8 mouse cellular contexts compared by ENCODE assay signal in the genomic region with DNA sequence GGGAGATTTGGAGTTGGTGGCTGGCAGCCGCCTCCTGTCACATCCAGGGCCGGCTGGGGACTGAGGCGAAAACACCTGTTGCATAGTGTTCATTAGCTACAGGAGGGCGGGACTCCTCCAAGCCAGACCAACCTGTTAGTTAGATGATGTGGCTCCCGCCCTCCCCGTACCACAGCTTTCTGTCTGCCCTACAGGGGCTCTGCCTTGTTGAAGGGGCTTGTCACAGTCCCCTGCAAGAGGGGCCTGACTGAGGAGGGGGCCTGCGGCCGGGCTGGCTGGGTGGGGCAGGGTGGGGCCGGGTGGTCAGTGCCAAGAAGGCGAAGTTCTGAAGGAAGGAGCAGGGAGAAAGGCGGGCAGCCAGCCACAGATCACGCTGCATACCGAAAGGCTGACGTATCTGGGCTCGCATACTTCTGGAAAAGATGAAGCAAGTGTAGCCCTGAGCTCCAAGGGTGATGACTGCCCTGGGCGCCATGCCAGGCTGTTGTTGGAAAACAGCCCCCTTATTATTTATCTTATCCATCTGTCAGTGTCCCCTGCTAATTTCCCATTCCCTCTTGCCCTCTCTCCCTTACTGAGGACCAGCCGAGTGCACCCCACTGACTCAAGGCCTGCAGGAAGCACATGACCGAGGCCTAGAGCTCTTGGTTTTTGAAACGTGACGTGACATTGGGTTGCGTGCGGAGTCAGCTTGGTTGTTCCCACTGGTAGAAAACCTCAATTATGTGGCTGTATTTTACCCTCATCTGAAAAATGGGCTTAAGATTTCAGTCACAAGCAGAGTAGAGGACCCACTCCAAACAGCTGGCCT. TPM values are rescaled to one million over a fixed set of nuclear protein-coding genes. Genes with fewer than 3 reads are reported as not detected.
A peak's percentile ranks its signal among the peaks of the same experiment; 100 is the strongest.
DNase-seq lines count a peak whose midpoint lies in the region; ATAC-seq and TF ChIP-seq lines count a peak whose summit lies in the region.
"Had no signal": no experiment of that assay in that cellular context is flagged by ENCODE, and none has a peak within 500 bp of the region (broad histone marks: within the 10 kb centered on the region; RNA-seq: fewer than 3 reads in every experiment).

A gene (minus strand): TSS at position 62 of the 811 bp plus-strand sequence.

- TF ChIP-seq EP300 in heart, postnatal 0 days (IDR thresholded peaks at IDR 0.05; ENCODE audit: low read depth), result peak; percentile 90

- H3K4me1 ChIP-seq in bone marrow macrophage, adult 2 months (ENCODE audit: control insufficient read depth, insufficient read depth, low read length), result peaks cover 55% of the 10 kb centered on the region
- peaks cover 66% of the 10 kb centered on the region for H3K4me1 ChIP-seq in heart, postnatal 0 days (ENCODE audit: control insufficient read depth, insufficient read depth)
- peaks cover 67% of the 10 kb centered on the region for H3K4me1 ChIP-seq in limb, embryonic 15.5 days
- H3K4me1 ChIP-seq in forebrain, embryonic 10.5 days, result peaks cover 30% of the 10 kb centered on the region
- peaks cover 3% of the 10 kb centered on the region; the same call in 1 of the 2 replicates for H3K4me1 ChIP-seq in thymus, adult 2 months (replicated peaks; ENCODE audit: control insufficient read depth, insufficient read depth, low read length)

- H3K4me3 ChIP-seq in bone marrow macrophage, adult 2 months (ENCODE audit: insufficient read depth, low read length), result no peak within 1 kb of the TSS
- no peak within 1 kb of the TSS for H3K4me3 ChIP-seq in heart, postnatal 0 days (ENCODE audit: low read depth, low read length)
- peak within 1 kb of the TSS; percentile 5; the same call in 1 of the 2 replicates for H3K4me3 ChIP-seq in limb, embryonic 15.5 days
- H3K4me3 ChIP-seq in forebrain, embryonic 10.5 days, result no peak within 1 kb of the TSS
- no peak within 1 kb of the TSS for H3K4me3 ChIP-seq in thymus, adult 2 months (ENCODE audit: control insufficient read depth, insufficient read depth, low read length)

- no peaks in the 10 kb centered on the region for H3K9me3 ChIP-seq in heart, postnatal 0 days (replicated peaks; ENCODE audit: control insufficient read depth, low read length)
- H3K9me3 ChIP-seq in limb, embryonic 15.5 days, result no peaks in the 10 kb centered on the region; the same call in 1 of the 2 replicates
- H3K9me3 ChIP-seq in forebrain, embryonic 10.5 days, result no peaks in the 10 kb centered on the region
- H3K9me3 ChIP-seq: megakaryocyte, embryonic 14.5 days had no signal

- no peak for TF ChIP-seq CTCF in bone marrow macrophage, adult 2 months (IDR thresholded peaks at IDR 0.05; ENCODE audit: low read depth, low read length)
- no peak for TF ChIP-seq CTCF in heart, postnatal 0 days (IDR thresholded peaks at IDR 0.05; ENCODE audit: low read depth)
- no peak for TF ChIP-seq CTCF in thymus, adult 2 months (IDR thresholded peaks at IDR 0.05; ENCODE audit: borderline replicate concordance, control insufficient read depth, extremely low read depth, insufficient read depth, low read length, poor library complexity)

- 18% methylated on average over 22 of the region's 22 CpGs for WGBS in heart, postnatal 0 days
- 31% methylated on average over 22 of the region's 22 CpGs for WGBS in limb, embryonic 15.5 days
- 66% methylated on average over 22 of the region's 22 CpGs for WGBS in forebrain, embryonic 10.5 days
- WGBS in thymus, adult 2 months, result 93% methylated on average over 22 of the region's 22 CpGs

- H3K27me3 ChIP-seq in heart, postnatal 0 days (ENCODE audit: control insufficient read depth, insufficient read depth, low read length), result no peaks in the 10 kb centered on the region
- no peaks in the 10 kb centered on the region for H3K27me3 ChIP-seq in limb, embryonic 15.5 days
- H3K27me3 ChIP-seq in forebrain, embryonic 10.5 days (ENCODE audit: poor library complexity, severe bottlenecking), result 0 out of 2 replicates have a peak, but pooled peaks cover 11% of the 10 kb centered on the region
- H3K27me3 ChIP-seq in thymus, adult 2 months (ENCODE audit: control insufficient read depth, insufficient read depth, low read length), result no peaks in the 10 kb centered on the region

- H3K9ac ChIP-seq in heart, postnatal 0 days (replicated peaks; ENCODE audit: low read depth, low read length), result peak within 1 kb of the TSS; percentile 18; the same call in 1 of the 2 replicates
- H3K9ac ChIP-seq in limb, embryonic 15.5 days, result no peak within 1 kb of the TSS

- peak; percentile 86 for ATAC-seq in heart, postnatal 0 days (ENCODE audit: insufficient read depth, low read depth)
- ATAC-seq in limb, embryonic 15.5 days (ENCODE audit: insufficient number of reproducible peaks, low FRiP score, low TSS enrichment, low read depth), result peak; percentile 62

- no peaks in the 10 kb centered on the region for H3K36me3 ChIP-seq in heart, postnatal 0 days (replicated peaks; ENCODE audit: control insufficient read depth, insufficient read depth, low read length)
- H3K36me3 ChIP-seq in limb, embryonic 15.5 days, result no peaks in the 10 kb centered on the region
- no peaks in the 10 kb centered on the region for H3K36me3 ChIP-seq in forebrain, embryonic 10.5 days (replicated peaks)
- no peaks in the 10 kb centered on the region for H3K36me3 ChIP-seq in thymus, adult 2 months (ENCODE audit: control insufficient read depth, insufficient read depth, low read length)

- no peak for TF ChIP-seq POLR2A in bone marrow macrophage, adult 2 months (IDR thresholded peaks at IDR 0.05; ENCODE audit: borderline replicate concordance, low read depth, low read length)
- no peak for TF ChIP-seq POLR2A in thymus, adult 2 months (IDR thresholded peaks at IDR 0.05; ENCODE audit: control insufficient read depth, extremely low read depth, insufficient read depth, low read length, poor library complexity)

- H3K27ac ChIP-seq in bone marrow macrophage, adult 2 months (ENCODE audit: insufficient read depth, low read depth, low read length), result no peak within 1 kb of the TSS
- H3K27ac ChIP-seq in heart, postnatal 0 days (ENCODE audit: low read depth), result peak within 1 kb of the TSS; percentile 86
- peak within 1 kb of the TSS; percentile 83 for H3K27ac ChIP-seq in limb, embryonic 15.5 days
- H3K27ac ChIP-seq in forebrain, embryonic 10.5 days, result no peak within 1 kb of the TSS; the same call in 1 of the 2 replicates
- no peak within 1 kb of the TSS for H3K27ac ChIP-seq in thymus, adult 2 months (ENCODE audit: control insufficient read depth, insufficient read depth, low read length)

- H3K4me2 ChIP-seq in heart, postnatal 0 days (ENCODE audit: low read depth, low read length), result peak within 1 kb of the TSS; percentile 30
- peak within 1 kb of the TSS; percentile 28 for H3K4me2 ChIP-seq in limb, embryonic 15.5 days

- DNase-seq in adipocyte (ENCODE audit: low spot score), result peak; percentile 87
- peak; percentile 96 for DNase-seq in heart, postnatal 0 days (ENCODE audit: low spot score)
- peak; percentile 73 to 84 for DNase-seq in urinary bladder, adult 18-20 months (ENCODE audit: low spot score in 2 of 2)
- DNase-seq in forebrain, embryonic 10.5 days (ENCODE audit: extremely low spot score, low spot score), result no peak
- DNase-seq in thymus, adult 2 months, result no peak

RNA-seq across cellular contexts. Expression of the gene that starts here (rescaled TPM):
- 14.8 and 15.6 TPM in 2 replicates for polyA plus RNA-seq in bone marrow macrophage, adult 2 months (2012; ENCODE audit: insufficient read depth, insufficient read length, missing spikeins)
- total RNA-seq in heart, postnatal 0 days (2014; rRNA removed; ENCODE audit: low replicate concordance), result 5.9 and 12.0 TPM in 2 replicates
- 1.8 and 2.2 TPM in 2 replicates for polyA plus RNA-seq in heart, postnatal 0 days (2015; fragmentation: Nextera tagmentation; extraction: Ambion mirVana)
- 22.6 and 25.3 TPM in 2 replicates for polyA plus RNA-seq in limb, embryonic 15.5 days (2015; fragmentation: Nextera tagmentation; extraction: Ambion mirVana)
- 0.07 TPM in 1 of 2 replicates, not detected in the other for polyA plus RNA-seq in forebrain, embryonic 10.5 days (2016; fragmentation: Nextera tagmentation; extraction: Ambion mirVana)
- polyA plus RNA-seq in thymus, adult 2 months (2012; rRNA removed), result 3.1 and 3.8 TPM in 2 replicates

Comparison
In these comparisons a context has a peak if more than half of its experiments do, and no peak if none do; other contexts are left out.
1. DNase-seq: peak in adipocyte (single experiment), heart, postnatal 0 days (single experiment) and urinary bladder, adult 18-20 months (2 of 2); none in forebrain, embryonic 10.5 days (single experiment) and thymus, adult 2 months (single experiment).
2. H3K27ac ChIP-seq: peak in heart, postnatal 0 days (single experiment) and limb, embryonic 15.5 days (single experiment); none in bone marrow macrophage, adult 2 months (single experiment), forebrain, embryonic 10.5 days (single experiment) and thymus, adult 2 months (single experiment).